Mouse (Mus musculus): Measurements from ENCODE around the gene Rusc2.

DNA sequence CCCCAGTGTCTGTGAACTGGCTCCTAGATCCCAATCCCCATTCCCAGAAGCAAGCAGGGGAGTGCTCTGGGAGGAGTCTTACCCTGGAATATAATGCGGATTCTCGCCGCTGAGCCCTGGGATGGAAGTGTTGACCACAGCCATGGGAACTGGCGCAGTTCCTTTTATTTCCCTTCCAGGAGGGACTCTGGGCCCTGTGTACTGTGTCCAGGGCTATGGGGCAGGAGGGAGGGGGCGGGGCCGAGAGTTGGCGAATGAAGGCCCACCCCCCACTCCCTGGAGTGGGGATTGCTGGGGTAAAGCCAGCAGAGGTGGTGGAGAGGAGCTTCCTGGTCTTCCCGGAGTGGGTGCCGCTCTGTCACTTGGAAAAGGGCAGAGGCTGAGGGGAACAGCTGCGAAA, 47.2 kb downstream of the Rusc2 start, which contains the start of gene Fam166b:
- TF ChIP-seq CTCF (IDR thresholded peaks at IDR 0.05) (no peak), POLR2A (IDR thresholded peaks at IDR 0.05; ENCODE audit: insufficient read depth, low read depth, low read length) (no peak), EP300 (IDR thresholded peaks at IDR 0.05; ENCODE audit: insufficient read depth, low read depth, low read length) (no peak)
